Mouse (Mus musculus) kidney, postnatal 0 days (tissue): ENCODE data around the gene Gck. TPM values are rescaled to one million over a fixed set of nuclear protein-coding genes. Genes with fewer than 3 reads are reported as not detected.

ENCODE experiments used
- ATAC-seq: fragments of 200-750 bp; cut with Nextera tagmentation; replicated peaks from 2 replicates; pipeline ENCODE4 v1.8.0; 2017; ENCODE audit warnings: low read depth, moderate number of reproducible peaks, moderate TSS enrichment, moderate library complexity; ENCODE audit not compliant: low FRiP score
- DNase-seq: peaks from one replicate; pipeline ENCODE4 v3.0.0-alpha.2; 2016; ENCODE audit warnings: low spot score
- H3K27ac ChIP-seq: fragments of 300-500 bp; sonication (generic); 2 replicates; pipeline ENCODE4 v1.5.1; 2014; ENCODE audit warnings: mild to moderate bottlenecking
- H3K27me3 ChIP-seq: fragments of 300-500 bp; sonication (generic); 2 replicates; pipeline ENCODE4 v1.6.1; 2014; ENCODE audit warnings: low read length, mixed read lengths; ENCODE audit not compliant: insufficient read depth
- H3K36me3 ChIP-seq: fragments of 300-500 bp; sonication (generic); 2 replicates; pipeline ENCODE4 v1.6.1; 2014; ENCODE audit warnings: low read length, mixed read lengths; ENCODE audit not compliant: insufficient read depth
- H3K4me1 ChIP-seq: fragments of 300-500 bp; sonication (generic); replicated peaks from 2 replicates; pipeline ENCODE4 v1.6.1; 2014; ENCODE audit warnings: antibody characterized with exemption, low read length, mixed read lengths; ENCODE audit not compliant: insufficient read depth
- H3K4me2 ChIP-seq: fragments of 300-500 bp; sonication (generic); 2 replicates; pipeline ENCODE4 v1.6.1; 2014; ENCODE audit warnings: mild to moderate bottlenecking, low read length, moderate library complexity, mixed read lengths
- H3K4me3 ChIP-seq: fragments of 300-500 bp; sonication (generic); replicated peaks from 2 replicates; pipeline ENCODE4 v1.5.1; 2014; ENCODE audit warnings: low read depth, low read length
- H3K9ac ChIP-seq: fragments of 300-500 bp; sonication (generic); 2 replicates; pipeline ENCODE4 v1.6.1; 2014; ENCODE audit warnings: low read depth, low read length
- H3K9me3 ChIP-seq: fragments of 300-500 bp; sonication (generic); replicated peaks from 2 replicates; pipeline ENCODE4 v1.6.1; 2016; ENCODE audit warnings: low read length, inconsistent platforms, mixed read lengths
- CTCF ChIP-seq: IDR thresholded peaks from 2 replicates; pipeline ENCODE4 v1.5.1; 2016; ENCODE audit warnings: antibody characterized with exemption, low read depth, mild to moderate bottlenecking, moderate library complexity
- WGBS: fragments of 180-500 bp; shearing (Covaris S2); extraction: QIAGEN DNeasy Blood & Tissue Kit; methylation state at CpG from one replicate; pipeline ENCODE4 v1.1.7; 2014; 5-methylcytosine and 5-hydroxymethylcytosine counted together
- polyA plus RNA-seq: library from polyadenylated mRNA; unstranded; fragments of >200 nt; fragmentation: Nextera tagmentation; extraction: Ambion mirVana; gene quantifications from 2 replicates; pipeline ENCODE4 v1.2.1, GENCODE M21; 2015

The Gck gene
- polyA plus RNA-seq, 1 experiment from 2014 or later = 1.0 TPM

DNA sequence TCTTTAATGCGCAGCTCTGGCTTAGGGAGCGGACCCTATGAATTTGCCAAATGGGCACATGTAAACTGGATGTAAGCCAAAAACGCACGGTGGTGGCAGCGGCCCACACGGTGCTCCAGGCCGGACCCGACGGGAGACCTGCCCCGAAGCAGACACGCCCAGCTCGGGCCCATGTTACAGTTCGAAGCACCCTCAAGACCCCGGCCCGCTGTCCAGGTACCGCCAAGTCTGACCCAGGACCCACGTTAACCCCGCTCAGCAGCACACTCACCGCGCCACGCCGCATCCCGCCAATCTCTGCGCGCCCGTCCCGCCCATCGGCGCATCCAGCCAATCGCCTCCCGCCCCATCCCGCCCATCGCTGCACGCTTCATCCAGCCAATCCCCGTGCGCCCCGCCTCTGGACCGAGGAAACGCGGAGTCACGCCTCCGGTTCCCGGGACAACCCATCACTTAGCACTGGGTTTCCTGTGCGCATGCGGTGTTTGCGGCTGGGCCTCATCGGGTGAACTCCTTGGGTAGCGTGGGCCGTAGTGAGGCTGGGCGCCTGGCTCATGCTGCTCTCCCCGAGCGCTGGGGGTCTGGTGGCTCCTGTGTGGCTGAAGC is 71.9 kb downstream of the Gck start, which contains the start of gene Pold2:
Gene Pold2, minus strand, starts transcription at position 372 of the 606 bp plus-strand sequence.
- no peak for TF ChIP-seq CTCF
- Histone ChIP-seq H3K9ac (peak within 1 kb of the TSS; percentile 69), H3K4me1 (peaks cover 10% of the 10 kb centered on the region; the same call in 1 of the 2 replicates), H3K9me3 (no peaks in the 10 kb centered on the region), H3K4me3 (peak within 1 kb of the TSS; percentile 62), H3K4me2 (peak within 1 kb of the TSS; percentile 82), H3K36me3 (peaks cover 27% of the 10 kb centered on the region), H3K27ac (peak within 1 kb of the TSS; percentile 70), H3K27me3 (no peaks in the 10 kb centered on the region)
- ATAC-seq (peak; percentile 98), DNase-seq (peak; percentile 98)
- 0% methylated on average over 51 of the region's 52 CpGs for WGBS

- no peak for ATAC-seq
- Histone ChIP-seq H3K27ac (no peak overlapping the region), H3K9ac (peak overlapping the region; percentile 69), H3K27me3 (no peaks in the 10 kb centered on the region), H3K4me2 (peak overlapping the region; percentile 82), H3K4me1 (peaks cover 10% of the 10 kb centered on the region; the same call in 1 of the 2 replicates), H3K36me3 (peaks cover 32% of the 10 kb centered on the region), H3K4me3 (peak overlapping the region; percentile 62), H3K9me3 (no peaks in the 10 kb centered on the region)
- TF ChIP-seq CTCF = no peak
- DNase-seq = no peak
- WGBS = 1% methylated on average over 5 of the region's 5 CpGs
These were observed 72.5 kb downstream of the Gck start for GRCm38 (mm10) chr11:5877421-5877820.

DNA sequence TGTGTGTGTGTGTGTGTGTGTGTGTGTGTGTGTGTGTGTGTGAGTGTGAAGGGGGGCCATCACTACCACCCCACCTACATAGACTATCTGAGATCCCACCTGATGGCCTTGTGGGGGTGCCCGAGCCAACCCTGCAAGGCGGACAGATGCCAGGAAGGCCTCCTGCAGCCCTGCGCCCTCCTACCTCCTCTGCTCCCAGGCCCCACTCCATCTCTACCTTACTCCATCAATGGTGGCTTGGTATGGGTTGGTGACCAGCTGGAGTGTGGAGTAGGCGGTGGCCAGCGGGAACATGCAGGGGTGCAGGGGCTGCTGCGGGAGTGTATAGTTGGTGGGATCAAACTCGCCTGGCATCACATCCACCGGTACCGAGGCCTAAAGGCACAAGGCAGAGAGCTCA is 76.7 kb downstream of the Gck start:
- ATAC-seq (no peak), DNase-seq (no peak)
- Histone ChIP-seq H3K4me2 (no peak overlapping the region), H3K4me1 (no peaks in the 10 kb centered on the region; the same call in 1 of the 2 replicates), H3K4me3 (no peak overlapping the region), H3K27ac (no peak overlapping the region), H3K9ac (no peak overlapping the region), H3K9me3 (no peaks in the 10 kb centered on the region), H3K36me3 (peaks cover 59% of the 10 kb centered on the region), H3K27me3 (no peaks in the 10 kb centered on the region)
- WGBS = 96% methylated on average over 9 of the region's 9 CpGs
- no peak for TF ChIP-seq CTCF

DNA sequence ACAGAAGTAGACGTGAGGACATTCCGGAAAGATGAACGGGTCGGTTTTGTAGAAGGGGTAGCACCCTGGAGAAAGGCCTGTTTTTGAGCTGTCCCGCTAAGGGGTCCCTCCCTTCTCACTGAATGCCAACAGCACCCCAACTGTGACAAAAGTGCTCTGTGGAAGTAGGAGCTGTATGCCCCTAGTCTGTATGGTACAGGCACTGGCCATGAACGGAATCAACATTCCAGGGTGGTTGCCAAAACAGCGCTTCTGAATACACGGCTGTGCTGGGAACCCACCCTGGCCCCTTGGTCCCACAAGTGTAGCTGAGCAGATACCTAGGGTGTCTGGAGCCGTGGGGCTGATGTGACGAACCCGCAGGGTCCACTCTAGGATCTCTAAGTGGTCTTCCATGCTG is 77.2 kb downstream of the Gck start:
- DNase-seq (no peak), ATAC-seq (no peak)
- H3K27ac ChIP-seq = no peak overlapping the region
- H3K9me3 ChIP-seq = no peaks in the 10 kb centered on the region
- TF ChIP-seq CTCF = no peak
- H3K4me2 ChIP-seq = no peak overlapping the region
- H3K4me3 ChIP-seq = no peak overlapping the region
- H3K36me3 ChIP-seq = peaks cover 59% of the 10 kb centered on the region
- H3K4me1 ChIP-seq = no peaks in the 10 kb centered on the region; the same call in 1 of the 2 replicates
- no peaks in the 10 kb centered on the region for H3K27me3 ChIP-seq
- no peak overlapping the region for H3K9ac ChIP-seq
- 93% methylated on average over 11 of the region's 11 CpGs for WGBS

DNA sequence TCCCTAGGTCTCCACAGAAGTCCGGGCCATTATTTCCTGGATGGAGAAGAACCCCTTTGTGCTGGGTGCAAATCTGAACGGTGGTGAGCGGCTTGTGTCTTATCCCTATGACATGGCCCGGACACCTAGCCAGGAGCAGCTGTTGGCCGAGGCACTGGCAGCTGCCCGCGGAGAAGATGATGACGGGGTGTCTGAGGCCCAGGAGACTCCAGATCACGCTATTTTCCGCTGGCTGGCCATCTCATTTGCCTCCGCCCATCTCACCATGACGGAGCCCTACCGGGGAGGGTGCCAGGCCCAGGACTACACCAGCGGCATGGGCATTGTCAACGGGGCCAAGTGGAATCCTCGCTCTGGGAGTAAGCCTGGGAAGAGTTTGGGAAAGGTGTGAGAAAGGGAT is 79.8 kb downstream of the Gck start:
- WGBS = 82% methylated on average over 16 of the region's 16 CpGs
- DNase-seq (no peak), ATAC-seq (no peak)
- H3K36me3 ChIP-seq = peaks cover 53% of the 10 kb centered on the region
- no peaks in the 10 kb centered on the region for H3K9me3 ChIP-seq
- no peak for TF ChIP-seq CTCF
- H3K4me2 ChIP-seq = no peak overlapping the region
- H3K4me1 ChIP-seq = peaks cover 6% of the 10 kb centered on the region; the same call in 1 of the 2 replicates
- no peak overlapping the region for H3K4me3 ChIP-seq
- H3K27me3 ChIP-seq = no peaks in the 10 kb centered on the region
- no peak overlapping the region for H3K9ac ChIP-seq
- no peak overlapping the region for H3K27ac ChIP-seq

GRCm38 (mm10) chr11:5869331-5869730 is 80.5 kb downstream of the Gck start:
- no peak for TF ChIP-seq CTCF
- Histone ChIP-seq H3K27me3 (no peaks in the 10 kb centered on the region), H3K4me2 (no peak overlapping the region), H3K4me3 (no peak overlapping the region), H3K36me3 (peaks cover 45% of the 10 kb centered on the region), H3K9ac (no peak overlapping the region), H3K4me1 (peaks cover 6% of the 10 kb centered on the region; the same call in 1 of the 2 replicates), H3K27ac (no peak overlapping the region), H3K9me3 (no peaks in the 10 kb centered on the region)
- DNase-seq (no peak), ATAC-seq (no peak)
- WGBS = 91% methylated on average over 16 of the region's 16 CpGs
